Mouse (Mus musculus) lung, postnatal 0 days (tissue): ENCODE data around the gene Col11a2. TPM values are rescaled to one million over a fixed set of nuclear protein-coding genes. Genes with fewer than 3 reads are reported as not detected.
A peak's percentile ranks its signal among the peaks of the same experiment; 100 is the strongest.

Experiments
- ATAC-seq: fragments of 200-750 bp; cut with Nextera tagmentation; 2 replicates; pipeline ENCODE4 v1.8.0; 2017; ENCODE audit warnings: moderate library complexity
- DNase-seq: peaks from one replicate; pipeline ENCODE4 v3.0.0-alpha.2; 2016; ENCODE audit warnings: low spot score
- H3K27ac ChIP-seq: fragments of 300-500 bp; sonication (generic); 2 replicates; pipeline ENCODE4 v1.5.1; 2014; ENCODE audit warnings: antibody characterized with exemption, mild to moderate bottlenecking, low read length, mixed read lengths
- H3K27me3 ChIP-seq: fragments of 300-500 bp; sonication (generic); replicated peaks from 2 replicates; pipeline ENCODE4 v1.6.1; 2014; ENCODE audit warnings: low read length, mixed read lengths; ENCODE audit not compliant: insufficient read depth
- H3K36me3 ChIP-seq: fragments of 300-500 bp; sonication (generic); 2 replicates; pipeline ENCODE4 v1.6.1; 2014; ENCODE audit warnings: low read length, mixed read lengths; ENCODE audit not compliant: insufficient read depth
- H3K4me1 ChIP-seq: fragments of 300-500 bp; sonication (generic); 2 replicates; pipeline ENCODE4 v1.6.1; 2014; ENCODE audit warnings: antibody characterized with exemption, low read depth, low read length, mixed read lengths; ENCODE audit not compliant: insufficient read depth
- H3K4me2 ChIP-seq: fragments of 300-500 bp; sonication (generic); replicated peaks from 2 replicates; pipeline ENCODE4 v1.6.1; 2014; ENCODE audit warnings: low read depth, mild to moderate bottlenecking, low read length, moderate library complexity, mixed read lengths
- H3K4me3 ChIP-seq: fragments of 300-500 bp; sonication (generic); 2 replicates; pipeline ENCODE4 v1.5.1; 2014; ENCODE audit warnings: low read depth, low read length
- H3K9ac ChIP-seq: fragments of 300-500 bp; sonication (generic); replicated peaks from 2 replicates; pipeline ENCODE4 v1.6.1; 2014; ENCODE audit warnings: low read depth, mild to moderate bottlenecking
- H3K9me3 ChIP-seq: fragments of 300-500 bp; sonication (generic); 2 replicates; pipeline ENCODE4 v1.6.1; 2016; ENCODE audit warnings: low read length, mixed read lengths
- CTCF ChIP-seq: IDR thresholded peaks from 2 replicates; pipeline ENCODE4 v1.5.1; 2016; ENCODE audit warnings: antibody characterized with exemption, mild to moderate bottlenecking
- EP300 ChIP-seq: IDR thresholded peaks from 2 replicates; pipeline ENCODE4 v1.6.1; 2016; ENCODE audit warnings: antibody characterized with exemption, mild to moderate bottlenecking, control low read depth
- WGBS: fragments of 180-500 bp; shearing (Covaris S2); extraction: QIAGEN DNeasy Blood & Tissue Kit; methylation state at CpG from one replicate; pipeline ENCODE4 v1.1.7; 2014; 5-methylcytosine and 5-hydroxymethylcytosine counted together
- microRNA counts: library from miRNA; unstranded; fragments of <30 nt; microRNA quantifications from one replicate; lab custom pipeline; 2015
- microRNA-seq: library from miRNA; unstranded; fragments of <30 nt; microRNA quantifications from one replicate; pipeline ENCODE4, GENCODE M21; 2016
- polyA plus RNA-seq: library from polyadenylated mRNA; unstranded; fragments of >200 nt; fragmentation: Nextera tagmentation; extraction: Ambion mirVana; gene quantifications from 2 replicates; pipeline ENCODE4 v1.2.1, GENCODE M21; 2015

Col11a2 gene
- polyA plus RNA-seq, 1 experiment from 2014 or later = 0.25 TPM

DNA sequence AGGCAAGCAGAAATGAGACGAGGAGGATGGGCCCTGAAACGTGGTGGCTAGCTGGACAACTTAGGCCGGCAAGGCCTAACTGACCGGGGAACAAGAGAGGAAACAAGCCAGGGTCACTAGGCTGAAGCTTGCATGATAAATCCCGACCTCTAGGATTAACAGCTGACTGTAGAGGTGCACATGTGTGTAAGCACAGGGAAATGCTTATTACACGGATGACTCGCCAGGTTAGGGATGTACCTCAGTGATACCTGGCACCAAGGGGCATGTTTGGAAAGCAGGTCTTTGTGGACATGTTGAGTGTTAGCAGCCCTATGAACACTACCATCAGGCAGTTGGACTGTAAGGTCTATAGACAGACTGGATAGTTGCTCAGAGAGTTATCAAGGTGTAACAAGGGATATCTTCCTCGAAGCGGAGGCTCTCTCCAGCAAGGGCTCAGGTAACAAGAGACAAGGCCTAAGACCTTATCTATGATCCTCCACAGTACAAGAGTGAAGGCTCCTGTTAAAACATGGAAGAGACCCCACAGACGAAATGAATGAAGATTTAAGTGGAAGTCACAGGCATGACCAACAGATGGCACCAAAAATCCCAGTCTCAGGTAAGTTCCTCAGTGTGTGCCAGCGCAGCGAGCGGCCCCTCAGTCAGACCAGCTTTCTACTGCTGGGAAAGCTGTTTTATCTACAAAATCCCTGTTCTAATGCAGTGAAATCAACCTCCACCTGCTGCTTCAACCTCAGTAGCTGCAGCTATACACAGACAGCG, 70.0 kb downstream of the Col11a2 start:
- Histone ChIP-seq H3K27ac (no peak overlapping the region), H3K4me2 (no peak overlapping the region), H3K36me3 (peaks cover 32% of the 10 kb centered on the region), H3K4me1 (no peaks in the 10 kb centered on the region), H3K9ac (no peak overlapping the region), H3K9me3 (no peaks in the 10 kb centered on the region), H3K4me3 (no peak overlapping the region), H3K27me3 (no peaks in the 10 kb centered on the region)
- WGBS = 73% methylated on average over 14 of the region's 14 CpGs
- DNase-seq = no peak
- TF ChIP-seq EP300 = no peak
- TF ChIP-seq CTCF = peak; percentile 45
- peak; percentile 42 for ATAC-seq

DNA sequence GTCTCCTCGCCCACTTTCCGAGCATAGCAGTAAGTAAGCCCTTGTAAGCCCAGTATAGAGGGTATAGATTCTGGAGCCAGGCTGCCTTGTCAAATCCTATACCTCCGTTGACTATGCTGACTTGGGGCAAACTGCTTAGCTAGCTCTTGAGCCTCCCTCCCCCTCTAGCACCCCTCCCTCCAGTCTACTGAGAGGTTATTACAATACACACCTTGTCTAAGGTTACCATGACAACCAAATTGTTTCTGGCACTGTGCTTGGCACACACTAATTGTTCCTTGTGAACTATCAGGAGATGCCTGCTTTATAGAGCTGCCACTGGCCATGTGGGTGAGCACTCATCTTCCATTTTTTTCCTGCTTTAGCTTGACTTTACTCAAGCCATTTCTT, 70.6 kb downstream of the Col11a2 start:
- no peak overlapping the region for H3K4me2 ChIP-seq
- H3K9me3 ChIP-seq = no peaks in the 10 kb centered on the region
- H3K4me3 ChIP-seq = no peak overlapping the region
- TF ChIP-seq CTCF (no peak), EP300 (no peak)
- H3K9ac ChIP-seq = no peak overlapping the region
- ATAC-seq (peak; percentile 42), DNase-seq (peak; percentile 39)
- H3K27me3 ChIP-seq = no peaks in the 10 kb centered on the region
- peaks cover 38% of the 10 kb centered on the region for H3K36me3 ChIP-seq
- H3K27ac ChIP-seq = no peak overlapping the region
- 61% methylated on average over 3 of the region's 3 CpGs for WGBS
- H3K4me1 ChIP-seq = no peaks in the 10 kb centered on the region

DNA sequence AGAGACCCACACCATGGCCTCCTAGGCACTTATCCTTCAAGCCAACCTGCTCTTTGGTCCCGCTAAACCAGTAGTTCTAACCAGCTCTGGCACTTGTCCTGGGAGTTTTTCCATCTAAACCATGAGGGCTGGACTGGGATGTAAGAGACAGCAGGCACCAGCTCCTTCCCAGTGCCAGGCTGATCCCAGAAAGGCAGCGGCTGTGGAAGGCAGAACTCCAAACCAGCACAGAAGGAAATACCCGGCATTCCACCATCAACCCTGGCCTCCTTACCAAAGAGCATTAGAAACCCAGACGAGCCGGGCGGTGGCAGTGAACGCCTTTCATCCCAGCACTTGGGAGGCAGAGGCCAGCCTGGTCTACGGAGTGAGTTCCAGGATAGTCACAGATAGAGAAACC, 71.1 kb downstream of the Col11a2 start:
- H3K36me3 ChIP-seq = peaks cover 43% of the 10 kb centered on the region
- no peak for DNase-seq

DNA sequence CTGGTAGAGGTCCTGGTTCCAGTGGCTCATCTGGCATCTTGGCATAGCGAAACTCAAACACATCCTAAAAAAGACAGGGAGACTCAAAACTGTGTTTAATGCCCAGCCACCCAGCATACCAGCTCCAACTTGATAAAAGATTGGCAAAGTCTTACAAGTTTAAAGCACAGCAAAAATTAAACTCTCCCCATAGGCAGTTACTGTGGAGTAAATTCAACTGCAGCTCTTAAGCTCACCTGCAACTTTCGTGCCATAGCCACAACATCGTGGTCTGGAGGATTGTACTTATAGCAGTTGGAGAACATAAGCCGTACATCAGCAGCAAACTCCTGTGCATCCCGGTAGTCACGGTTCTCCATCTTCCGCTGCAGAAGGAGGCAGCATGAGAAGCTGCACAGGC, 74.9 kb downstream of the Col11a2 start:
- Histone ChIP-seq H3K4me3 (no peak overlapping the region), H3K4me1 (peaks cover 9% of the 10 kb centered on the region; the same call in 1 of the 2 replicates), H3K27me3 (no peaks in the 10 kb centered on the region), H3K4me2 (no peak overlapping the region), H3K9ac (no peak overlapping the region), H3K36me3 (peaks cover 60% of the 10 kb centered on the region), H3K9me3 (no peaks in the 10 kb centered on the region), H3K27ac (no peak overlapping the region)
- no peak for TF ChIP-seq EP300
- no peak for TF ChIP-seq CTCF
- WGBS = 81% methylated on average over 7 of the region's 7 CpGs
- no peak for ATAC-seq
- DNase-seq = no peak

More for the DNA sequence above, 71.1 kb downstream of the Col11a2 start:
- 46% methylated on average over 8 of the region's 8 CpGs for whole genome bisulfite sequencing
- no peak overlapping the region for H3K4me3 ChIP-seq
- 0 out of 2 replicates have a peak, but pooled peaks have one; percentile 8 for ATAC-seq
- TF ChIP-seq EP300 (no peak), CTCF (no peak)
- no peak overlapping the region for H3K4me2 ChIP-seq
- H3K9ac ChIP-seq = no peak overlapping the region
- no peak overlapping the region for H3K27ac ChIP-seq
- H3K27me3 ChIP-seq = no peaks in the 10 kb centered on the region
- no peaks in the 10 kb centered on the region for H3K4me1 ChIP-seq
- no peaks in the 10 kb centered on the region for H3K9me3 ChIP-seq

MicroRNAs encoded within 50 kb of the gene (microRNA counts, 519-probe panel; counts per million panel counts)
- not detected for microRNA mmu-miR-219 (lab: Ali Mortazavi, UCI)

Small RNA genes lying within 50 kb of the gene (microRNA-seq; reads per million reads assigned to microRNA genes)
- gene Mir219a-1 (not detected), gene Mir219c (not detected)

Other genes starting within 250 kb of the Col11a2 start
- 186 and 211 TPM in 2 replicates for gene Kank3, start 228.9 kb upstream of the Col11a2 start, polyA plus RNA-seq
- gene Rps28, start 214.9 kb upstream of the Col11a2 start, polyA plus RNA-seq = 906 and 1,023 TPM in 2 replicates
- 455 and 501 TPM in 2 replicates for gene Ndufa7, start 214.9 kb upstream of the Col11a2 start, polyA plus RNA-seq
- 37.6 and 39.3 TPM in 2 replicates for gene Cd320, start 196.3 kb upstream of the Col11a2 start, polyA plus RNA-seq
- not detected in 2 replicates for gene Gm7029, start 165.6 kb upstream of the Col11a2 start, polyA plus RNA-seq
- 0.37 and 1.0 TPM in 2 replicates for gene Kifc1, start 148.8 kb upstream of the Col11a2 start, polyA plus RNA-seq
- gene Platr17, start 134.3 kb upstream of the Col11a2 start, polyA plus RNA-seq = 0.29 and 0.55 TPM in 2 replicates
- 23.9 and 29.0 TPM in 2 replicates for gene Daxx, start 130.0 kb upstream of the Col11a2 start, polyA plus RNA-seq
- 102 and 113 TPM in 2 replicates for gene Tapbp, start 123.5 kb upstream of the Col11a2 start, polyA plus RNA-seq
- gene Zbtb22, start 123.5 kb upstream of the Col11a2 start, polyA plus RNA-seq = 16.6 and 17.0 TPM in 2 replicates
- 39.0 and 45.2 TPM in 2 replicates for gene Rgl2, start 109.9 kb upstream of the Col11a2 start, polyA plus RNA-seq
- gene Pfdn6, start 99.1 kb upstream of the Col11a2 start, polyA plus RNA-seq = 99.7 and 103 TPM in 2 replicates
- gene Wdr46, start 98.8 kb upstream of the Col11a2 start, polyA plus RNA-seq = 8.8 TPM in 2 replicates
- 9.3 and 12.0 TPM in 2 replicates for gene B3galt4, start 87.9 kb upstream of the Col11a2 start, polyA plus RNA-seq
- gene Vps52, start 83.6 kb upstream of the Col11a2 start, polyA plus RNA-seq = 28.5 and 31.1 TPM in 2 replicates
- 1,282 and 1,435 TPM in 2 replicates for gene Rps18, start 83.4 kb upstream of the Col11a2 start, polyA plus RNA-seq
- 213 and 222 TPM in 2 replicates for gene H2-K1, start 39.1 kb upstream of the Col11a2 start, polyA plus RNA-seq
- gene Ring1, start 14.8 kb upstream of the Col11a2 start, polyA plus RNA-seq = 18.8 and 19.1 TPM in 2 replicates
- 57.9 and 59.8 TPM in 2 replicates for gene H2-Ke6, start 11.4 kb upstream of the Col11a2 start, polyA plus RNA-seq
- 130 and 131 TPM in 2 replicates for gene Slc39a7, start 7.8 kb upstream of the Col11a2 start, polyA plus RNA-seq
- gene Rxrb, start 7.6 kb upstream of the Col11a2 start, polyA plus RNA-seq = 35.0 and 35.7 TPM in 2 replicates
- gene H2-Oa, start 52.9 kb downstream of the Col11a2 start, polyA plus RNA-seq = 0.48 and 1.1 TPM in 2 replicates
- gene H2-DMa, start 80.1 kb downstream of the Col11a2 start, polyA plus RNA-seq = 20.7 and 23.9 TPM in 2 replicates
- 80.2 and 80.3 TPM in 2 replicates for gene Brd2, start 83.2 kb downstream of the Col11a2 start, polyA plus RNA-seq
- 1.8 and 2.2 TPM in 2 replicates for gene H2-DMb2, start 103.9 kb downstream of the Col11a2 start, polyA plus RNA-seq
- gene H2-DMb1, start 113.6 kb downstream of the Col11a2 start, polyA plus RNA-seq = 6.9 and 7.2 TPM in 2 replicates
- gene Tap1, start 148.1 kb downstream of the Col11a2 start, polyA plus RNA-seq = 11.6 and 12.6 TPM in 2 replicates
- 16.4 and 17.1 TPM in 2 replicates for gene Psmb9, start 148.3 kb downstream of the Col11a2 start, polyA plus RNA-seq
- gene Psmb8, start 158.3 kb downstream of the Col11a2 start, polyA plus RNA-seq = 54.9 and 58.6 TPM in 2 replicates
- 23.9 and 26.1 TPM in 2 replicates for gene Tap2, start 164.1 kb downstream of the Col11a2 start, polyA plus RNA-seq
- 0.43 and 1.2 TPM in 2 replicates for gene H2-Ob, start 199.5 kb downstream of the Col11a2 start, polyA plus RNA-seq
- 17.8 and 19.2 TPM in 2 replicates for gene H2-Ab1, start 218.3 kb downstream of the Col11a2 start, polyA plus RNA-seq
- gene H2-Aa, start 248.4 kb downstream of the Col11a2 start, polyA plus RNA-seq = 15.8 and 20.6 TPM in 2 replicates